Mouse (Mus musculus) right cerebral cortex, postnatal 14 days (tissue): ENCODE data around the gene Drd1.

Experiments
- DNase-seq: peaks from one replicate; pipeline ENCODE4 v3.0.0; 2022

The Drd1 gene

GRCm38 (mm10) chr13:54073066-54073465 is 17.6 kb upstream of the Drd1 start:
- no peak for DNase-seq

GRCm38 (mm10) chr13:54072526-54073057 is 17.1 kb upstream of the Drd1 start:
- DNase-seq, result no peak

GRCm38 (mm10) chr13:54071606-54072331 is 16.3 kb upstream of the Drd1 start, which contains the start of gene Sfxn1:
Sfxn1 (plus strand) TSS chr13:54071869.
- peak; percentile 79 for DNase-seq

- no peak for DNase-seq
Measured at GRCm38 (mm10) chr13:54071011-54071410, 15.5 kb upstream of the Drd1 start.

- no peak for DNase-seq
Measured at GRCm38 (mm10) chr13:54067617-54068166, 12.2 kb upstream of the Drd1 start.

- no peak for DNase-seq
Measured at GRCm38 (mm10) chr13:54066081-54066746, 10.7 kb upstream of the Drd1 start.

- no peak for DNase-seq
Measured at GRCm38 (mm10) chr13:54063292-54063691, 7.8 kb upstream of the Drd1 start.

- no peak for DNase-seq
Measured at GRCm38 (mm10) chr13:54062068-54062467, 6.6 kb upstream of the Drd1 start.

- DNase-seq, result peak; percentile 26
Measured at GRCm38 (mm10) chr13:54054962-54055361, 543 bp downstream of the Drd1 start.

- DNase-seq, result no peak
Measured at GRCm38 (mm10) chr13:54051641-54052040, 3.9 kb downstream of the Drd1 start.

- DNase-seq, result no peak
Measured at GRCm38 (mm10) chr13:54048679-54049352, 6.7 kb downstream of the Drd1 start.

GRCm38 (mm10) chr13:54040256-54040655 is 15.2 kb downstream of the Drd1 start:
- DNase-seq, result no peak

- DNase-seq, result no peak
Measured at GRCm38 (mm10) chr13:54037936-54038335, 17.6 kb downstream of the Drd1 start.

- DNase-seq, result no peak
Measured at GRCm38 (mm10) chr13:54035541-54035940, 20.0 kb downstream of the Drd1 start.

GRCm38 (mm10) chr13:54033653-54034052 is 21.9 kb downstream of the Drd1 start:
- DNase-seq, result no peak

- no peak for DNase-seq
Measured at GRCm38 (mm10) chr13:54027079-54027478, 28.4 kb downstream of the Drd1 start.

GRCm38 (mm10) chr13:54023311-54023710 is 32.2 kb downstream of the Drd1 start:
- no peak for DNase-seq

GRCm38 (mm10) chr13:54008716-54009115 is 46.8 kb downstream of the Drd1 start:
- DNase-seq, result no peak
